Mouse (Mus musculus): ENCODE measurements around the gene Fbxl16. TPM values are rescaled to one million over a fixed set of nuclear protein-coding genes. Genes with fewer than 3 reads are reported as not detected.
A peak's percentile ranks its signal among the peaks of the same experiment; 100 is the strongest.
"Not testable (repeated sequence)": the region's sequence is repeated elsewhere in the genome, so short reads cannot be mapped to it uniquely, and the experiment has no call there.

Fbxl16 gene
- polyA plus RNA-seq, 1 experiment from 2014 or later = 7.2 TPM

GRCm38 (mm10) chr17:25802825-25803517, 5.9 kb upstream of the Fbxl16 start:
- H3K36me3 ChIP-seq (replicated peaks) = no peaks in the 10 kb centered on the region
- no peaks in the 10 kb centered on the region for H3K9me3 ChIP-seq
- 8% methylated on average over 10 of the region's 10 CpGs for WGBS
- DNase-seq (ENCODE audit: extremely low spot score, low spot score) = peak; percentile 82
- peaks cover 32% of the 10 kb centered on the region for H3K4me1 ChIP-seq
- H3K27ac ChIP-seq = peak overlapping the region; percentile 80
- peaks cover 30% of the 10 kb centered on the region for H3K27me3 ChIP-seq (ENCODE audit: poor library complexity, severe bottlenecking)
- peak overlapping the region; percentile 31 for H3K4me3 ChIP-seq

GRCm38 (mm10) chr17:25806507-25806906, 2.4 kb upstream of the Fbxl16 start:
- H3K36me3 ChIP-seq (replicated peaks) = no peaks in the 10 kb centered on the region
- H3K27me3 ChIP-seq (ENCODE audit: poor library complexity, severe bottlenecking) = peaks cover 62% of the 10 kb centered on the region
- H3K4me1 ChIP-seq = peaks cover 60% of the 10 kb centered on the region
- no peak overlapping the region for H3K4me3 ChIP-seq
- no peaks in the 10 kb centered on the region for H3K9me3 ChIP-seq
- DNase-seq (ENCODE audit: extremely low spot score, low spot score) = no peak
- no peak overlapping the region for H3K27ac ChIP-seq
- WGBS = 89% methylated on average over 4 of the region's 4 CpGs

GRCm38 (mm10) chr17:25807452-25807851, 1.4 kb upstream of the Fbxl16 start:
- H3K4me3 ChIP-seq; DNase-seq (ENCODE audit: extremely low spot score, low spot score); H3K9me3 ChIP-seq; H3K27ac ChIP-seq; H3K36me3 ChIP-seq (replicated peaks): not testable (repeated sequence)
- peaks cover 54% of the 10 kb centered on the region for H3K4me1 ChIP-seq
- WGBS = 40% methylated on average over 2 of the region's 2 CpGs
- H3K27me3 ChIP-seq (ENCODE audit: poor library complexity, severe bottlenecking) = peaks cover 62% of the 10 kb centered on the region

GRCm38 (mm10) chr17:25808028-25808427, 857 bp upstream of the Fbxl16 start:
- DNase-seq (ENCODE audit: extremely low spot score, low spot score) = no peak
- no peaks in the 10 kb centered on the region for H3K36me3 ChIP-seq (replicated peaks)
- peak overlapping the region; percentile 88 for H3K4me3 ChIP-seq
- 39% methylated on average over 5 of the region's 5 CpGs for WGBS
- H3K9me3 ChIP-seq = no peaks in the 10 kb centered on the region
- peaks cover 50% of the 10 kb centered on the region for H3K4me1 ChIP-seq
- H3K27me3 ChIP-seq (ENCODE audit: poor library complexity, severe bottlenecking) = peaks cover 67% of the 10 kb centered on the region
- peak overlapping the region; percentile 94 for H3K27ac ChIP-seq

GRCm38 (mm10) chr17:25809606-25810340, 888 bp downstream of the Fbxl16 start:
- Histone ChIP-seq H3K9me3 (no peaks in the 10 kb centered on the region), H3K27me3 (ENCODE audit: poor library complexity, severe bottlenecking) (peaks cover 73% of the 10 kb centered on the region), H3K4me3 (peak overlapping the region; percentile 88), H3K36me3 (replicated peaks) (no peaks in the 10 kb centered on the region), H3K27ac (peak overlapping the region; percentile 94), H3K4me1 (peaks cover 46% of the 10 kb centered on the region)
- WGBS = 10% methylated on average over 25 of the region's 25 CpGs
- no peak for DNase-seq (ENCODE audit: extremely low spot score, low spot score)

- DNase-seq (ENCODE audit: extremely low spot score, low spot score) = no peak
- 83% methylated on average over 4 of the region's 4 CpGs for WGBS
- H3K36me3 ChIP-seq (replicated peaks) = no peaks in the 10 kb centered on the region
- peak overlapping the region; percentile 88; the same call in 1 of the 2 replicates for H3K4me3 ChIP-seq
- H3K9me3 ChIP-seq = no peaks in the 10 kb centered on the region
- no peak overlapping the region for H3K27ac ChIP-seq
- peaks cover 46% of the 10 kb centered on the region for H3K4me1 ChIP-seq
- H3K27me3 ChIP-seq (ENCODE audit: poor library complexity, severe bottlenecking) = peaks cover 75% of the 10 kb centered on the region
Measured at GRCm38 (mm10) chr17:25810890-25811289, 2.0 kb downstream of the Fbxl16 start.

GRCm38 (mm10) chr17:25813471-25813870, 4.6 kb downstream of the Fbxl16 start:
- 3% methylated on average over 20 of the region's 20 CpGs for WGBS
- Histone ChIP-seq H3K36me3 (replicated peaks) (peaks cover 6% of the 10 kb centered on the region; the same call in 1 of the 2 replicates), H3K4me3 (peak overlapping the region; percentile 27), H3K27ac (no peak overlapping the region), H3K9me3 (no peaks in the 10 kb centered on the region), H3K4me1 (peaks cover 39% of the 10 kb centered on the region), H3K27me3 (ENCODE audit: poor library complexity, severe bottlenecking) (peaks cover 85% of the 10 kb centered on the region)
- DNase-seq (ENCODE audit: extremely low spot score, low spot score) = peak; percentile 85

- DNase-seq (ENCODE audit: extremely low spot score, low spot score) = no peak
- peaks cover 68% of the 10 kb centered on the region for H3K27me3 ChIP-seq (ENCODE audit: poor library complexity, severe bottlenecking)
- H3K4me3 ChIP-seq = no peak overlapping the region
- H3K9me3 ChIP-seq = no peaks in the 10 kb centered on the region
- H3K4me1 ChIP-seq = peaks cover 24% of the 10 kb centered on the region
- no peak overlapping the region for H3K27ac ChIP-seq
- peaks cover 6% of the 10 kb centered on the region; the same call in 1 of the 2 replicates for H3K36me3 ChIP-seq (replicated peaks)
- WGBS = 85% methylated on average over 11 of the region's 11 CpGs
Measured at GRCm38 (mm10) chr17:25817662-25818061, 8.8 kb downstream of the Fbxl16 start.

GRCm38 (mm10) chr17:25818851-25819780, 10.2 kb downstream of the Fbxl16 start:
- peak overlapping the region; percentile 61 for H3K27ac ChIP-seq
- DNase-seq (ENCODE audit: extremely low spot score, low spot score) = no peak
- H3K9me3 ChIP-seq = no peaks in the 10 kb centered on the region
- WGBS = 7% methylated on average over 46 of the region's 46 CpGs
- peaks cover 25% of the 10 kb centered on the region for H3K4me1 ChIP-seq
- peaks cover 56% of the 10 kb centered on the region for H3K27me3 ChIP-seq (ENCODE audit: poor library complexity, severe bottlenecking)
- H3K36me3 ChIP-seq (replicated peaks) = peaks cover 6% of the 10 kb centered on the region; the same call in 1 of the 2 replicates
- H3K4me3 ChIP-seq = peak overlapping the region; percentile 48

- Histone ChIP-seq H3K4me1 (peaks cover 60% of the 10 kb centered on the region), H3K4me3 (peak within 1 kb of the TSS; percentile 72), H3K9me3 (no peaks in the 10 kb centered on the region), H3K36me3 (replicated peaks) (peaks cover 31% of the 10 kb centered on the region), H3K27me3 (ENCODE audit: poor library complexity, severe bottlenecking) (peaks cover 25% of the 10 kb centered on the region), H3K27ac (peak within 1 kb of the TSS; percentile 87)
- peak; percentile 73 for DNase-seq (ENCODE audit: extremely low spot score, low spot score)
- under 1% methylated on average over 18 of the region's 18 CpGs for whole genome bisulfite sequencing
Measured at GRCm38 (mm10) chr17:25823452-25823851, 14.6 kb downstream of the Fbxl16 start, which contains the start of gene Wdr24. TSS of gene Wdr24 (plus strand) at chr17:25823627.

GRCm38 (mm10) chr17:25824362-25825142, 15.7 kb downstream of the Fbxl16 start:
- peak overlapping the region; percentile 72 for H3K4me3 ChIP-seq
- no peak overlapping the region for H3K27ac ChIP-seq
- H3K9me3 ChIP-seq = no peaks in the 10 kb centered on the region
- H3K27me3 ChIP-seq (ENCODE audit: poor library complexity, severe bottlenecking) = peaks cover 14% of the 10 kb centered on the region
- H3K36me3 ChIP-seq (replicated peaks) = peaks cover 33% of the 10 kb centered on the region
- DNase-seq (ENCODE audit: extremely low spot score, low spot score) = no peak
- peaks cover 63% of the 10 kb centered on the region for H3K4me1 ChIP-seq
- 79% methylated on average over 17 of the region's 17 CpGs for WGBS
